Mouse (Mus musculus) right cerebral cortex, postnatal 25 days (tissue): Measurements from ENCODE around the gene Aacs.
"Not testable (repeated sequence)": the region's sequence is repeated elsewhere in the genome, so short reads cannot be mapped to it uniquely, and the experiment has no call there.

ENCODE experiments used
- DNase-seq: peaks from one replicate; pipeline ENCODE4 v3.0.0; 2022

Aacs gene

GRCm38 (mm10) chr5:125475601-125476285 is at the start of gene Aacs:
Aacs (plus strand) TSS chr5:125475814.
- peak; percentile 97 for DNase-seq

- DNase-seq: no peak
Measured at GRCm38 (mm10) chr5:125426343-125426742, 49.3 kb upstream of the Aacs start.

- DNase-seq: not testable (repeated sequence)
Measured at GRCm38 (mm10) chr5:125432324-125432723, 43.3 kb upstream of the Aacs start.

GRCm38 (mm10) chr5:125433793-125434337 is 41.7 kb upstream of the Aacs start, which contains the start of gene Dhx37:
Dhx37 (minus strand) TSS chr5:125434121.
- peak; percentile 95 for DNase-seq

GRCm38 (mm10) chr5:125434347-125434746 is 41.3 kb upstream of the Aacs start:
- not testable (repeated sequence) for DNase-seq

- no peak for DNase-seq
Measured at GRCm38 (mm10) chr5:125440583-125441233, 34.9 kb upstream of the Aacs start.

GRCm38 (mm10) chr5:125441234-125442114 is 34.1 kb upstream of the Aacs start, which contains the start of gene Bri3bp:
Bri3bp (plus strand) TSS chr5:125441568.
- DNase-seq: peak; percentile 55

GRCm38 (mm10) chr5:125442136-125442995 is 33.2 kb upstream of the Aacs start:
- no peak for DNase-seq

GRCm38 (mm10) chr5:125443335-125443734 is 32.3 kb upstream of the Aacs start:
- no peak for DNase-seq

GRCm38 (mm10) chr5:125443915-125444314 is 31.7 kb upstream of the Aacs start:
- DNase-seq: no peak

GRCm38 (mm10) chr5:125444554-125444953 is 31.1 kb upstream of the Aacs start:
- no peak for DNase-seq

GRCm38 (mm10) chr5:125446344-125446743 is 29.3 kb upstream of the Aacs start:
- DNase-seq: no peak

GRCm38 (mm10) chr5:125448026-125448425 is 27.6 kb upstream of the Aacs start:
- DNase-seq: no peak

GRCm38 (mm10) chr5:125448631-125449030 is 27.0 kb upstream of the Aacs start:
- no peak for DNase-seq

GRCm38 (mm10) chr5:125449306-125449705 is 26.3 kb upstream of the Aacs start:
- peak; percentile 22 for DNase-seq

- no peak for DNase-seq
Measured at GRCm38 (mm10) chr5:125452573-125452972, 23.0 kb upstream of the Aacs start.

- no peak for DNase-seq
Measured at GRCm38 (mm10) chr5:125456100-125456499, 19.5 kb upstream of the Aacs start.

- no peak for DNase-seq
Measured at GRCm38 (mm10) chr5:125457538-125457937, 18.1 kb upstream of the Aacs start.

GRCm38 (mm10) chr5:125460574-125460973 is 15.0 kb upstream of the Aacs start:
- no peak for DNase-seq

- no peak for DNase-seq
Measured at GRCm38 (mm10) chr5:125461868-125462445, 13.7 kb upstream of the Aacs start.

GRCm38 (mm10) chr5:125465192-125465591 is 10.4 kb upstream of the Aacs start:
- no peak for DNase-seq

GRCm38 (mm10) chr5:125465701-125466106 is 9.9 kb upstream of the Aacs start:
- DNase-seq: peak; percentile 96
